Mouse (Mus musculus): ENCODE measurements around the gene Slc6a11. TPM values are rescaled to one million over a fixed set of nuclear protein-coding genes. Genes with fewer than 3 reads are reported as not detected.

The Slc6a11 gene
- total RNA-seq, 2 experiments from 2014 or later: 0.05 to 0.08 TPM

GRCm38 (mm10) chr6:114297260-114298002 is 166.4 kb downstream of the Slc6a11 start:
- intact Hi-C loops (cut with DNase I): no loop called here
- DNase-seq: no peak

Other genes starting within 250 kb of the Slc6a11 start
- under 1 TPM; 0.13 to 0.17 TPM for gene Atp2b2, start 88.6 kb upstream of the Slc6a11 start, total RNA-seq (2021)
- under 1 TPM; 0.20 to 0.54 TPM for gene Slc6a1, start 151.4 kb downstream of the Slc6a11 start, total RNA-seq (2021)